Mouse (Mus musculus) ovary, postnatal 14 days (tissue): Measurements from ENCODE around the gene Prkab2.
A peak's percentile ranks its signal among the peaks of the same experiment; 100 is the strongest.

Experiments
- DNase-seq: peaks from one replicate; pipeline ENCODE4 v3.0.0; 2022; ENCODE audit warnings: low spot score

Prkab2 gene

DNA sequence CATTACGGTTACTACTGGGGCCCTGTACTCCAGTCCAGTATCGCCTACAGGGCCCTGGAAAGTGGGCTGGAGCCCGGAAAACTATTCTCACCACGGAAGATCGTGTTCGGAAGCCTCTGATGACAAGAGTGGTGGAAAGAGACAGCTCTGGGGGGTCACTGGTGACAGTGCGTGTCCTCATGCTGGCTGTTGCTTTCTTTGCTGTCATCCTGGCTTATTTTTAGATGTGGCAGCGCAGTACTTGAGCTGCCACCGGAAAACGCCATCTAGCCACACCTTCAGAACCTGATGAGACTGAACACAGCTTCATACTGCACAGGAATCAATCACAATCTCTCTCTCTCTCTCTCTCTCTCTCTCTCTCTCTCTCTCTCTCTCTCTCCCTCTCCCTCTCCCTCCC is 6.4 kb upstream of the Prkab2 start:
- DNase-seq: no peak

DNA sequence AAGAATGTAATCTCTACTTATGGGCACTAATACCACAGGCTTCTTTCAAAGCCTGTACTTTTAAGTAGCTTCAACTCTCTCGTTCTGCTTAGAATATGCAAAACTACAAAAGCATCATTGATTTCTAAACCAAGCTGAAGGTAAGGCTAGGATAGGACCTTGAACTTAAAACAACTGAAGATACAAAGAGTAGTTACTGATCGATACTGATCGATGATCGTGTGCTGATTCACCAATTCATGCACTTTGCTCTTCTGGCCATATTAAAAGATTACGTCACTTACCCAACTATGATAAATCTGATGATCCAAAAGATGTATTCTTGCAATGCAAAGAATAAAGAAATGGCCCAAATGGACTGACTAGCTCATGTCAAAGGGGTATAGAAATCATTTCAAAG is 4.2 kb upstream of the Prkab2 start:
- no peak for DNase-seq

DNA sequence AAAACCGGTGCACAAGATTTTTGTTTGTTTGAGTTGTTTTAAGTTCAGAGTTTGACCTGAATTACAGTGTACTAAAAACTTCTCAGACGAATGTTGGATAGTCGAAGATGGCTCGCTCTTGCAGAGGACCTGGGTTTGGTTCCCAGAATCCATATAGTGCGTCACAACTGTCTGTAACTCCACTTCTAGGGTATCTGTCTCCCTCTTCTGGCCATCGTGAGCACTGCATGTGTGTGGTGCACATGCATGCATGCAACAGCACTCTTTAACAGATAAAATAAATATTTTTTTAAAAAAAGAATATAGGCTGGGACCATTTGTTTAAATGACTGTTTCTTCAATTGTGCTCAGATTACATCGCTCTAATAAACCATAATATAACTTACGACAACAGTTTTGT is 3.1 kb upstream of the Prkab2 start:
- DNase-seq: no peak

DNA sequence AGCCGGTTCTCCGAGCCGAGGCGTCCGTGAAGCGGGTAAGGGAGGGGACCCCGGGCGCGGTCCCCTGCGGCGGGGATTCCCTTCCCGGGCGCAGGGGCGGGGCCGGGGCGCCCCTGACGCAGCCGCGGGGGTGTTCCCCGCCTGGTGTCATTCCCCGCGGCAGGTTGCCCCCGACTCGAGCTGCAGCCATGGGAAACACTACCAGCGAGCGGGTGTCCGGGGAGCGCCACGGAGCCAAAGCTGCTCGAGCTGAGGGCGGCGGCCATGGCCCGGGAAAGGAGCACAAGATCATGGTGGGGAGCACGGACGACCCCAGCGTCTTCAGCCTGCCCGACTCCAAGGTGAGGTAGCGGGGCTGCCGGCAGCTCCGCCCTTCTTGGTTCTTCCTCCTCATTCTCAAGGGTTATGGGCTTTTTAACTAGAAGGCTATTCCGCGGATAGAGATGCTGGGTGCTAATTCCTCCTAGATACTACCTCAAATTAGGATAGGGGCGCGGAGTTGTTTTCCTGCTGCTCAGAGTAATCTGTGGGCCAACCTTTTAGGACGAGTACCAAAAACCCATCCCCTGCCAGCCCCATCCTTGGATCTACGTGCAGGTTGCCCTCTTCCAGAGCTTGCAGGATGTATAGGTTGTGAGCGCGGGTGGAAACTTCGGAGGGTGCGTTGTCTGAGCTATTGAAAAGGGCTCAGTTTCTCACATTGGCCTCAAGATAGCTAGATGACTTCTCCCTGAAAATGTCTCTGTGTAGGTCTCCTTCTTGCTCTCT is 617 bp downstream of the Prkab2 start:
- no peak for DNase-seq

DNA sequence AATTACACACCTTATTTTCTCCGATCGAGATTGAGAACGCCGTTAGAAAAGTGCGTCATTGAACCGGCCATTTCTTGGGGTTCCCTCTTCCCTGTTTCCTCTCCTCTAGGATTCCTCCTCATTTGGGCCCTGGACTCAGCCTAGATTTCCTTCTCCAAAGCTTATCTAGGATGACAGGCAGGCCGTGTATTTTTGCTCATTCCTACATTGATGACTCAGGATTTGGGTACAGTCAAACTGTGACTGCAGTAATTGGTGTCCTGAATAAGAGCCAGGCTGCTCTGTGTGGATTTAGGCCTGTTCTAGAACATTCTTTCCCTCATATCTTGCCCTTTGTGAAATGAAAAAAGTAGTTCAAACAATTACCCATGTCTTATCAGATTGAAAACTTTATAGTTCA is 1.8 kb downstream of the Prkab2 start:
- DNase-seq: no peak

DNA sequence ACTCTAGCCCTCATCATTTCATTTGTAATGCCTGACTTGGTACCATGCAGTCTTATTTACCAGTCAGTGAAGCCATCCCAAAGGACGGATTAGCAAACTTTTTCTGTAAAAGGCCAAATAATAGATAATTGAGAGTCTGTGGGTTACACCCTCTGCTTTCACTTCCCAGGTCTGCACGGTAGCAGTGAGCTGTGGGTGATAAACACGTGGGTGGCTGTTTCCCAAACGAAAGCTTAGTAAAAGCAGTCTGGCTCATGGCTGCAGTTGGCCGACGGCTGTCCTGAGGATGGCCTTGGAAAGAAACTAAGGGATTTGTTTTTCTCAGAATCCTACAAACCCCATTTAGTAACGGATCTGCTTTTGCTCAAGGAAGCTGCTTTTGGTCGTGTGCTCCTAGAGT is 3.2 kb downstream of the Prkab2 start:
- no peak for DNase-seq

DNA sequence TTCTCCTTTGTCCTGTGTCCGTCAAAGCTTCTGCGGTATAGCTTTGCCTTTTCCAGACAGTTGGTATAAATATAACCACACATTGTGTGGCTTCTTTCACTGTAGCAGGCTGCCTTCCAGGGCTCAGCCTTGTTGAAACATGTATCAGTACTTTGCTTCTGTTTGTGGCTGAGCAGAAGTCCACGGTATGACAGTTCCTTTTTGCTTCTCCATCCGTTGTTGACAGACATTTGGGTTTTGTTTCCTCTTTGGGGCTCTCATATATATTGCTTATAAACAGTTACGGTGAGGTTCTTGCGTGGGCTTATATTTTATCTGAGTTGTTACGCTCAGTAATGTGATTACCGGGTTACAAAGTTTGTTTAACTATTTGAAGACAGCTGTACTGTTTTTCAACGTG is 7.5 kb downstream of the Prkab2 start:
- DNase-seq: no peak

DNA sequence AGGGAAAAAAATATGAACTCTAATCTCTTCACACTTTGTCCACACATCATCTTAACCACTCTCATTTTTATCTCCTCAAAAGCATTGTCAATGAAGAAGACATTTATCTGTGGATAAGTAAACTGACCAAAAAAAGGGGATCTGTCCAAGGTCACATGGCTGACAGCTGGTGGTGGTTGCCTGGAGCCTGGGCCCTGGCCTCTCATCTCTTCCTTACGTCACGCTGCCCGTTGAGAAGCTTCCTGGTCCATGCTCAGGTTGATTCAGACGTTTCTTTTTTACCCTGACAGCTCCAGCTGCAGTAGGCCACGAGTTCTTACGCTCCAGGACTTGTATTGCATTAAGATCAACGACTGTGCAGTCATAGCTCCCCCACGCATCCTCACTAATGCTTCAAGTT is 8.2 kb downstream of the Prkab2 start:
- no peak for DNase-seq

DNA sequence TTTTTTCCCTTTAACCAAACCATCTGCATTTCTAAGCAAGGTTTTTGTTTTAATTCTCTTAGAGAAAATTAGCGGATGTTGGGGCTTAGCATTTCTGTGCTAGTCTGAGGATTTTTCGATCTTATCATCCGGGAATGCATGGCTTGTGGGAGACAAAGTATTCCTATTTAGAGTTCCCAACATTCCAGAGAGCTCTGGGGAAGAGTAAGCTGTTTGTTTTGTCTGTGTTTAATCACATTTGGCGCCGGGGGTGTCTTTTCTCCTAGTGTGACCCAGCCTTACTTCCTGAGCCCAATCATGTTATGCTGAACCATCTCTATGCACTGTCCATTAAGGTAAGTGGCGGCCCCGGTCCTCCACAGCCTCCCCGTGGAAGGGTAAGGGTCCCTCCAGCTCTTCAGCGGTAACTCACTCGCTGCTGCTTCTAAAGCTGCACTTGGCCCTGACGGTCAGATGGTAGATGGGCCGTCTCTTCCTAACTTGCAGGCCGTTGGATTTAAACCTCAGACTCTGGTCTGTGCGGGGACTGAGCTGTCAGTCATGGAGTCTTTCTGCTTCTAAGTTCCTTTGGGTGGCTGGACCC is 9.2 kb downstream of the Prkab2 start:
- DNase-seq: no peak

DNA sequence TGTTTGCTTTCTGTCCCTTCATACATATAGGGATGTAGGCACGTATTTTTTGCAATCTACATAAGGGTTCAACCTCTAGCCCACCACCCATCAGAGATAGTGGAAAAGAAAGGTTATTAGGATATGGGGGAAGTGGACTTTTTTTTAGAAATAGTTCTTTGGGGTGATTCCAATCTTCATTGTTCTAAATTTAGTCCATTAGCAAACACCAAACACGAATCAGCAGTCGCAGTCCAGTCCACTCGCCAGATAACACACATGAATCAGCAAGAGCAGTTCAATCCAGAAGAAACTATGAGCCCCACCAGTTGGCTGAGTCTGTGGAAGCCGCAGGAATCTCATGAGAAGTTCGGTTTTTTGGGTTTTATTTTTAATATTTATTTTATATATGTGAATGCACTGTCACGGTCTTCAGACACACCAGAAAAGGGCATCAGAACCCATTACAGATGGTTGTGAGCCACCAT is 16.7 kb downstream of the Prkab2 start, which contains the start of gene Gm17651:
Gm17651 (minus strand) TSS at position 51 of the 467 bp plus-strand sequence.
- DNase-seq: no peak

DNA sequence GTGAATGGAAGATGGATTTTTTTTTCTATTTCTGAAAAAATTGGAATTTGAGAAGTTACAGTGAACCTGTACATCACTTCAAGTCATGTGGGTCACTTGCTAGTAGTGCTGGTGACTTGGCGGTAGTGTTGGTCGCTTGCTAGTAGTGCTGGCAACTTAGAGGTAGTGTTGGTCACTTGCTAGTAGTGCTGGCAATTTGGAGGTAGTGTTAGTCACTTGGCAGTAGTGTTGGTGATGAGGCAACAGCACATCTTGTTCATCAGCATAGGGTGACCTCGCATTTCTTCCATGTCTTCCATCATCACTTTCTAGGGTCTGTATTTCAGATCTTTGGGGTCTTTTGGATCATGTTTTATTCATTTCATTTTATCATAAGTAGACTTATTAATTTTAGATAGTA is 18.1 kb downstream of the Prkab2 start:
- no peak for DNase-seq

DNA sequence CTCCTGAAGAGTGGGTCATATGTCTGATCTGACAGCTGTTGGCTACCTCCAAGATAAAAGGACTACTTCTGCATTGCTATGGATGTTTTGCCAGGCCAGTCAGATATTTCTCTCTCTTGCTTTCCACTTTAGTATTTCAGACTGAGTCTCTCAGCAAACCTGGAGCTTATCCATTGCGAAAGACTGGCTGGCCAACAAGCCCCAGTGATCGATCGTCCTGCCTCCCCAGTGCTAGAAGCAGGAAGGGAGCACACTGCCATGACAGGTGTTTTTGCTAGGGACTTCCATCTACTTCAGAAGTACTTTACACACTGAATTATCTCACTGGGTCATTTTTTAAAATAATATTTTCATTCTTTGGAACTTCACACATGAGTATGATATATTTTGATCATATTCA is 20.4 kb downstream of the Prkab2 start:
- DNase-seq: no peak

DNA sequence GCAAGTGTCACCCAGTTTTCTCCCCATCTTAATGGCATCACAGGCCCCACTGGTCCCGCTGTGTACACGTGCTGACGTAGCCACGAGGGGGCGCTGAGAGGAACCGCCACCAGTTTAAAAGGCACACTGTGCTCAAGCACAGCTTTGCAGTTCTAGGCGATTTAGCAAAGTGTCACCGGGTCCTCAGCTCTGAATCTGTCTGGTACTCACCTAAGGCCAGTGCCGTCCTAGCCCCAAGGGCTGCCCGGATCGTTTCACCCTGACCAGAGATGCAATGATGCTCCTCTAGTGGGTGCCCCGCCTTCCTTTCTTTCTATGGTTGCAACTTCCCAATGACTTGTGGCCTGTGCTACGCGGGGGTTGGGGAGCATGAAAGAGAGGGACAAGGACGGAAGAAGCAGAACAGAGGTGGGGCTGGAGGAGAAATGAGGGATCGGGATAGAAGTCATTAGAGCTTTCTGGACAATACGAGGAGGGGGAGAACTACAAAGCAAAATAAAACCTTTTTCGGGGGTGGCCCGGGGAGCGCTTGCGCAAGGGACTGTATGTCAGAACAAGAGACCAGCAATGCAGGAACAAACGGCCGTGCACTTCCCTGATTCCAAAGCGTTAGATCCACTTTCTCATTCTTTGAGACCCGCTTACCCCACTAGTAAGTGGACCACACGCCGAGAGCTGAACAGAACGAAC is 22.8 kb downstream of the Prkab2 start:
- DNase-seq: peak; percentile 56

DNA sequence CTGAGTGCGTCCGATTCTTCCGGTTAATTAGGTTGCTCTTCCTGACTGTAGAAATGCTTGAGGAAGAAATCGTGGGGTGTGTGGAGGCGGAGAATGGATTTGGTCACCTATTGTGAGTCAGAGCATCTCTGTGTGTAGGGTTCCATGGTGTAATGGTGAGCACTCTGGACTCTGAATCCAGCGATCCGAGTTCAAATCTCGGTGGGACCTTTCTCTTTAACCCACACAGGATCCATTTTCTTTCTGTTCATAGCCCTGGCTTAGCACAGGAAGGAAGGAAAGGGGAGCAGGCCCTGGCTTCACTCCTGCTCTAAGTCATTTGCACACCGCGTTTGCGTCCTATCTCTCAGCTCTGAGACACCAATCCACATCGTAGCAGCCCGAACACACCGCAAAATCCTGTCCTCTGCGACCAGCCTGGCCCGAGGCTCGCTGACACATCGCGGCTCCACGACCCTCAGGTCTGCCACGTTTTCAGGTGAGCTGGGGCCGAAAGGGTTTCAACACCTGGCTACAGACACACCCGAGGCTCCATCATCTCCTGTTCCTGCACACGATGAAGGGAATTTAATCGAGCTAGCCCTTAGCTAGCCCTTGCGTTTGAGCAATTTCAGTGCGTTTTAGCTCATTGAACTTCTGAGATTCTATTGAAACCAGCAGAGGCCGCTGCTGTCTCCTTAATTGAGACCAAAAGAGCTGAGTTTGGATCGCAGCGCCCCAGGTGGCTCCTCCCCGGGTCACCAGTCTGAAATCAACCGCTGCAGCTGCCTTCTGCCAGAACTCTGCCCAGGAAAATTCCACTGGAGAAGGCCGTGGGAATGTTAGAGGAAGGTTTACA is 23.5 kb downstream of the Prkab2 start:
- DNase-seq: peak; percentile 57

DNA sequence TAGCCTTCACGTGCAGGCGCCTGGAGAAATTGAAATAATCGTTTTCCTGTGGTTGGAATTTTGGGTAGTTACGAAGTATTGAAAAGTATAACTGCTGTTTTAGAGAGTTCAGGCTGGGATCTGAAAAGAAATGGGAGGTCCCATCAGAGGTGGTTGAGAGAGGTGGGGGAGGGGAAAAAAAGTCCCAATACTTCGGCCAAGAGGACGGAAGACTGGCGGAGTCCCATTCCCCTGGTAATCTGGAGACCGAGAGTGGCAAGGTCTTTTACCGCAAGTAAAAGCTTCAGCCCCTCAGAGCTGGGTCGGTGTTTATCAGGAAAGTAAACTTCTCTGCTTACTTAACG is 24.1 kb downstream of the Prkab2 start:
- no peak for DNase-seq

DNA sequence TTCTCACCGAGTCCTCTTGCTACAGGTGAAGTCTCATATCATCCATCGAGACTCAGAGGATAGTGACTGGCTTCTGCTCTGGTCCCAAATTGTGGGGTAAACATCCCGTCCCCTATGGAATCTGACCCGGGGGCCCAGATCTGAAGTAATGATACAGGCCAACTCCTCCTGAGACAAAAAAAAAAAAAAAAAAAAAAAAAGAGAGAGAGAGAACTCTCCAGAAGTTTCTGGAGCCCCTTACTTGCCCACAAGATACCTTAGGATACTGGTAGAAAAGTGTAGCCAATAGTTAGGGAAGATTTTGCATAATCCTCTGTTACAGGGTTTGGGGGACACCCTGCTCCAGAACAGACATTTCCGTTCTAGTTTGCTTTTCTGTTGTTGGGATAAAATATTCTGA is 24.6 kb downstream of the Prkab2 start:
- DNase-seq: no peak

DNA sequence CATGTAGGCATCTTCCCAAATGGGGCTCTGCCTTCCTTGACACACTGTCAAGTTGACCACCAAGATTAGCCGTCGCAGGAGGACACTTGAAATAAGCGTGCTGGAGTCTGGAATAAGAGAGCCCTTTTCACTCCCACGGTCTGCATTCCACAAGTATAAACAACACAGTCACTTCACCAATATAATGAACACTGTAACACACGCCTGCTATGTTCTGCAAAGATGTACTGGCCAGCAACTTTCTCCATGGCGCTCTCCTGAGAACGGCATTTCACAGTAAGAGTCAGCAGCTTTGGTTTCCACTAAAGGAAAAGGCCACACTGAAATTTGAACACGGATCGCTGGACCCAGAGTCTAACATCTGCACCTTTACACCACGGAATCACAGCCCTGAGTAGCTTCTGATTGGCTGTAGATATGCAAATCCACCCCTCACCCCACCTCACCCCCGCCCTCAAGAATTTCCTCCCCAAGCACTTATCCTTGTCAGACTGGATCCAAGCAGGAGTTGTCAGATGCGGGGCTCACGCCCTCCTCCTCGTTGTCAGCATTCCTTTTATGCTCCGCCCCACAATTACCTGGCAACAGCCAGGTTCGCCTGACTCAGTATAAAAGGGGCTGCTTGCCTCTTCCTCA is 25.7 kb downstream of the Prkab2 start:
- no peak for DNase-seq

DNA sequence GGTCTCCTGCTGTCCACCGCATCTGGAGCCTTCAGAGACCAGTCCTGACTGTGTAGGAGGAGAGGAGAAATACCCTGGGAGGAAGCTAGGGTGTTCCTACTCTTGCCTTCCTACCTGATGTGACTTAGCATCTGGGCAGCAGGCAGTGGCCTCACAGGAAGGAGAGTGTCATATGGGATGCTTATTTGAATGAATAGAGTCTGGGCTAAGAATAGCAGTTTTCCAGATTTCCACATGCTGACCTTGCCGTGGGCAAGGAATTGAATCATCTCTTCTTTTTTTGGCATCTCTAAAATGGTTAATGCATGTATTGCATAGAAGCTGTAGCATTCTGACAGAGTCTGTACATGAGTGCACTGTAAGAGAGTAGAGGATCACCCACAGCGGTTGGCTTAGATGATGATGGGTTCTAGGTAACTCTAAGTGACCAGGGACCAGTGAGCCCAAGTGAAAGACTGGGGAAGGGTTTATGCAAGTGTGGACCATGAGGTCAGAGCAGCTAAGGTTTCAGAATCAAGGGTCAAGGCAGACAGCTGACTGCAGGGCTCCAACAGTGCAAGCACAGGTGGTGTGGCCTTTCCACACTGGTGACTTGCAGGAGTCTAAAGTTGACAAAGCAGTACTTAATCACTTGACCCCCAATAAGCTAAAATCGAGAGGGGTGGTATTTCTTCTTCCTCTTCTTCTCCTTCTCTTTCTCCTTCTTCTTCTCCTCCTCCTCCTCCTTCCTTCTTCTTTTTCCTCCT is 28.6 kb downstream of the Prkab2 start:
- no peak for DNase-seq

DNA sequence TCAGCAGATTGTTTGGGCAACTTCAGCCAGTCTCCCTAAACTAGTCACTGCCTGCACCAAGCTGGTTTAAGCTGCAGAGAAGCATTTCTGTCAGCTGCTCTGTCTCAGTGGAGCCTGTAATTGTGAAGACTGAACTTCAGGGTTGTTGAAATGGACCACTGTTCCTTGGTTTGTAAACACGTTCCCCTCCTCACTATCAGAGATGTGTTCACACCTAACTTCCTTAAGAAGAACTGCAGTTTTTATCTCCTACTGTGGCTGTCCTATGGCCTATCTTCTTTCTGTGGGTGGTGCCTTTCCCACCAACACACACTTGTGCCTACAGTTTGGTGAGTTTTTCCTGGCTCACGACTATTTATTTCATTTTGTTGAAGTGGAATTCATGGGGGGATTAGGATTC is 31.3 kb downstream of the Prkab2 start:
- no peak for DNase-seq

DNA sequence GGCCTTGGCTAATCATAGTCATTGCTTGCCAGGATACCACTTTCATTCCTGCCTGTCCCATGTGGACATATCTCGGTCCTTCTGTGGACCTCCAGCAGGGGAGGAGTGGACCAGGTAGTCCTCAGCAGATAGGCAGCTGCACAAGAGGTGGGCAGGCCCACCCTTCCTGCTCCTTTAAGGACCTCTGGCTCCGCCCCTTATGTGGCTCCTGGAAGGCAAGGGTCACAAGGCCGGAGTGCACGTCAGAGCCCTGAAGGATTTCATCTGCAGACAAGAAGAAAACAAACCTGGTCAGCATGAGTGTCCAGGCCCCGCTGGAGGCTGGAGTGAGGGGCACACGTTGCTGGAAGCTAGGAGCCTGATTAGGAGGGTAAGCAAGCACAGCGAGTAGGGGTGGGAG is 32.6 kb downstream of the Prkab2 start:
- DNase-seq: no peak

DNA sequence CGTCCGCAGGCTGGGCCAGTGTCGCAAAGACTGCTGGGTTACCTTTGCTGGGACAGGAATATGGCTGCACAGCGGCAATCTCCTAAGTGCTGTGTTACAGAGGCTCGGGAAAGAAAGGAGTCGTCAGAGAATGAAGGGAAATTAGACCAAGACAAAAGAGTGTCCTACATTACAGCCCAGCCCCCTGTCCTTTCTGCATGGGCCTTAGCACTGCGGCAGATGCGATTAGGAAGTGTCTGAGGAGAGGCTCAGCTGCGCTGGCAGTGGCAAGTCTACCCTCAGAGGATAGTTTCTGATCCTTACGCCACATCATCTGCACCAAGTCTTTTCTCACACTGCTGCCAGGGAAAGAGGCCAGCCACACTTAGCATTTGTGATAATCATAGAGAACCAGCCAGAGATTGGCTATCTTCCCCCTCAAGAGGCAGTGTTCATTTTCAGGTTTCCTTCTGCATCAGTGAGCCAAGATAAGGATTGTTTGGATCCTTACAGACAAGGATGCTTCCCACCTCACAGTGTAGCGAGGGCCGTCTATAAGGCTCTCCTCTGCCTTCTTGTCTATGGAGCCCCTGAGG is 33.5 kb downstream of the Prkab2 start:
- DNase-seq: no peak
